Mouse (Mus musculus): ENCODE results near the gene Gm38394. TPM values are rescaled to one million over a fixed set of nuclear protein-coding genes. Genes with fewer than 3 reads are reported as not detected.

Gene Gm38394
- total RNA-seq, 2 experiments from 2014 or later = 23.9 to 28.0 TPM

DNA sequence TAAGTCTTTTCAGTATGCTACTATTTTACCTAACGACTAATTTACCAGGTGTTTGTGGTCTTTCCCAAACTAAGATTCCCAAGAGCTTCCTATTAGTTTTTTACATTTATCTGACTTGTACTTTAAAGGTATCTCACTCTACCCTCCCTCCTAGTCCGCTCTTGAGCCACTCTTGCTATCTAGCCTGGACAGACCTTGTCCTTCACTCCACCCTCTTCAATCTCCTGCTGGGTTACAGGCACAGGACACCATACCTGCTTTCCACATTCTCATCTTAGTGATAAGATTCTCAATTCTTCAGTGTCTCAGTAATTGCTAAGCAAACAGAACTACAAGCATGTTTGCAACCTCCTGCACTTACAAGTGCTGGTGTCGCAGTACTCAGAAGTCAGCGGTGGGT lies 57.9 kb downstream of the Gm38394 start:
- DNase-seq (ENCODE audit: low spot score in 2 of 2) = no peak
- Histone ChIP-seq H3K4me3 (no peak overlapping the region), H3K27ac (no peak overlapping the region)
- no peak for TF ChIP-seq CTCF (conservative IDR thresholded peaks at IDR 0.05)

DNA sequence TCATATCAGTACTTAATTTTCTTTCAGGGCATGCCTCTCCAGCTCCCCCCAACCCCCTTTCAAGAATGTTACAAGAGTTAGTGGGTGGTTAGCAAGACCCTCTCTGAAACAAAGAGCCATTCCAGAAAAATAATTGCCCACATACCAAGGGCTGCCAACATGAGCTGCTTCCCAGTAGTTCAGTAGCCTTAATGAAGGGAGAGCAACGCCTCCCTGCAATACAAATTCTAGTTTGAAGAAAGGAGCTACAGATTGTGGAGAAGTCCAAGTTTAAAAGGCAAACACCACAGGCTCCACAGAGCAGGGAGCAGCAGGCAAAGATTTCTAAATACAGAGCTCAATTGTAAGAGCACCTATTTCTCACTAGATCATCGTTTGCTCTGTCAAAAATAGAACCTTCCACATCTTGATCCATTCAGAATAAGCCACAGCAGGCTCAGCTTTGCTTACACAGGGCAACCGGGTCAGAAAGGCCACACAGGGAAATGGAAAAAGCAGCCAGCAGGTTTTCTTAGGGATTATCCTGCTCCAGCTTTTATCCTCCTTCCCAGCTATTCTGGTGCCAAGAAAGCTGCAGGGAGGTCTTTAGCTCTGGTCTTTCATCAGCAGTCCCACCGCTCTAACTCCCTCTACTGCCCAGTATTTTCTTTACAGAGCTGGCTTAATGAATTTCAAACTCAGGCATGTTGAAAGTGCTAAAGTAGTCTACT lies 64.7 kb downstream of the Gm38394 start:
- DNase-seq (ENCODE audit: low spot score in 2 of 2) = peak; percentile 16 to 29
- H3K27ac ChIP-seq = peak overlapping the region; percentile 65; the same call in 1 of the 2 replicates
- peak; percentile 70 for TF ChIP-seq CTCF (conservative IDR thresholded peaks at IDR 0.05)
- H3K4me3 ChIP-seq = no peak overlapping the region

DNA sequence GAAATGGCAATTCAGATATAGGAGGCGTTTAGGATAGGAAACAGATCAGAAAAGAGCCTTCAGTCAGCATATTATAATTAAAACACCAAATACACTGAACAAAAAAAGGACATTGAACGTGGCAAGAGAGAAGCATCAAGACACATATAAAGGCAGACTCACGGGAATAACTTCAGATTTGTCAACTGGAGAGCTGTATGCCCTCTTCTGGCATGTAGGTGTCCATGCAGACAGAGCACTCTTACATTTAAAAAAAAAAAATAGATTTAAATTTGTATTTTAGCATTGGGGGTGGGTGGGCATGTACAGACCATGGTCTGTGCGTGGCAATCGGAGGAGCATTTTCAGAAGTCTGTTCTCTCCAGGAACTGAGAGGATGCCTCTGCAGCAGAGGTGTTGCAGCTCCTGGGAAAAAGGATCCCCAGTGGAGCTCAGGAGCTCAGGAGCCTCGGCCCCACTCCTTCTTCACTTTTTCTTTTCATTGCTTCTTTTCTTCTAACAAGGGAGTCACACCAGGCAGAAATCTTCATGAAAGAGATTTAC lies 75.1 kb downstream of the Gm38394 start:
- DNase-seq (ENCODE audit: low spot score in 2 of 2) = no peak
- H3K27ac ChIP-seq = no peak overlapping the region
- no peak overlapping the region for H3K4me3 ChIP-seq
- peak; percentile 76 for TF ChIP-seq CTCF (conservative IDR thresholded peaks at IDR 0.05)

DNA sequence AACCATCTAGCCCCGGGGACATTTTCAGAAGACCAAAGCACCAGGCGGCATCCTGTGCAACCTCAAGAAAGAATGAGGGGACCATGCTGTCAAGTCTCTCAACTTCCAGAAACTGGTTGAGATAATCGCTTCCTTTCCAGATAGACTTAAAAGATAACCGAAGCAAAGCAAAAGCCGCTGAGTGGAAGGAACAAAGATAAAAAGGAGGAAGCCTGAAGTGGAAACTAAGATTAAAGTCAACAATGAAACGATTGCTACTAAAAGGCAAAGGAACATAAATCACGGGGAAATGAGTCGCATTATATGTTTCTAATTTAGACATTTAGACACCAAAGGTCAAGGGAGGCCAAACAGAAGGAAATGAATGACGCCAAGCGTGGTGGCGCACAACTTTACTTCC lies 89.8 kb downstream of the Gm38394 start:
- no peak for DNase-seq (ENCODE audit: low spot score in 2 of 2)
- TF ChIP-seq CTCF (conservative IDR thresholded peaks at IDR 0.05) = no peak
- Histone ChIP-seq H3K4me3 (no peak overlapping the region), H3K27ac (no peak overlapping the region)

Other genes with a start within 250 kb of the Gm38394 start
- 1 to 10 TPM; 6.3 to 9.4 TPM for gene Sox13, start 236.9 kb downstream of the Gm38394 start, total RNA-seq (2021)
- gene Snrpe, start 51.0 kb downstream of the Gm38394 start, total RNA-seq (2021) = 10 to 100 TPM; 58.5 to 69.1 TPM
- 10 to 100 TPM in 1 of 2 experiments, 1 to 10 TPM in 1; 8.0 to 12.9 TPM for gene Zbed6, start 433 bp downstream of the Gm38394 start, total RNA-seq (2021)
- gene Lax1, start 28.8 kb upstream of the Gm38394 start, total RNA-seq (2021) = under 1 TPM in 1 of 2 experiments, not detected in 1; 0.15 TPM
- gene Atp2b4, start 139.7 kb upstream of the Gm38394 start, total RNA-seq (2021) = 10 to 100 TPM; 78.4 to 89.6 TPM
- gene Optc, start 246.7 kb upstream of the Gm38394 start, total RNA-seq (2021) = under 1 TPM in 1 of 2 experiments, not detected in 1; 0.31 TPM

All from layer of hippocampus, adult 2 months (tissue).